Mouse (Mus musculus): ENCODE results near the gene Itgb1.

DNA sequence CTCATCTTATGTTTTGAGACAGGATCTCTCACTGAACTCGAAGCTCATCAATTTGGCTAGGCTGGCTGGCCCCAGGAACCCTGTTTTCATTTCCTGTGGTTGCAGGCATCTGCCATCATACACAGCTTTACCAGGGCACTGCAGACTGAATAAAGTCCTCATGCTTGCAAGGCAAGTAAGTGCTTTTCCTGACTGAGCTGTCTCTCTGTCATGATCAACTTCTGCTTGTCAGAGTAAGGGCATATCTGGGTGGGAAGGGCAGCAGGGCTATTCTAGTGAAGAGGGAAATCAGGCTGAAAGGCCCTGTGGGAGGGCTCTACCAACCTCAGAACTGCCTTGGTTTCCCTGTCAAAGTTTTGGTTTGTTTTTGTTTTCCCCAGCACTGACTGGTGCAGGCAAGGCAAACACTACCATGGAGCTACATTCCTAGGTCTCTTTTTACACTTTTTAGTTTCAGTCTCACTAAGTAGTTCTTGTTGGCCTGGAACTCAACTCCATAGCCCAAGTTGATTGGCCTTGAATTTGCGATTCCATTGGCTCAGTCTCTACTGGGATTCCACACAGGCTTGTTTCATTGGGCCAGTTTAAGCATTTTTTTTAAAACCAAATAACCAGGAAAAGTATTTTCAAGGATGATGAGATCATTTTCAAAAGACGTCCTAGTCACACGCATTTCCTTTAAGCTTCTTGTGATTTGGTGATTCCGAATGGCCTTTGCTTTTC is 31.7 kb upstream of the Itgb1 start:
- TF ChIP-seq MEF2A (IDR thresholded peaks at IDR 0.05; ENCODE audit: borderline replicate concordance, low read depth, low read length) = 0 out of 2 replicates have a peak, but pooled peaks have one; percentile 12
- TF ChIP-seq ZC3H11A (IDR thresholded peaks at IDR 0.05; ENCODE audit: low read depth, low read length) = no peak
- TF ChIP-seq CTCF (conservative IDR thresholded peaks at IDR 0.05 in 1 of 2, IDR thresholded peaks at IDR 0.05 in 1 of 2; ENCODE audit: low read depth in 2 of 2, low read length in 2 of 2) = no peak
- no peak for TF ChIP-seq CHD1 (IDR thresholded peaks at IDR 0.05; ENCODE audit: low read depth, low read length)
- no peak for TF ChIP-seq CHD2 (IDR thresholded peaks at IDR 0.05; ENCODE audit: low read length)
- TF ChIP-seq JUN (IDR thresholded peaks at IDR 0.05; ENCODE audit: insufficient read depth, low read depth, low read length) = no peak
- no peak for TF ChIP-seq RCOR1 (conservative IDR thresholded peaks at IDR 0.05; ENCODE audit: low read depth, low read length)
- TF ChIP-seq ZKSCAN1 (IDR thresholded peaks at IDR 0.05; ENCODE audit: borderline replicate concordance, low read depth, low read length) = no peak
- no peak for TF ChIP-seq POLR2A (IDR thresholded peaks at IDR 0.05; ENCODE audit: low read depth, low read length)
- 0 out of 2 replicates have a peak, but pooled peaks have one; percentile 8 for TF ChIP-seq EP300 (IDR thresholded peaks at IDR 0.05; ENCODE audit: low read length)
- TF ChIP-seq KAT2A (IDR thresholded peaks at IDR 0.05; ENCODE audit: insufficient replicate concordance, low read length) = no peak

Measured in CH12.LX (cell line).